Mouse (Mus musculus) gastrocnemius, postnatal 10 days (tissue): Measurements from ENCODE around the gene Fam120b. TPM values are rescaled to one million over a fixed set of nuclear protein-coding genes. Genes with fewer than 3 reads are reported as not detected.
A peak's percentile ranks its signal among the peaks of the same experiment; 100 is the strongest.

Experiments
- DNase-seq: peaks from one replicate; pipeline ENCODE4 v3.0.0; 2021; ENCODE audit warnings: mixed read lengths
- long read RNA-seq, 2 experiments: library from polyadenylated mRNA; stranded (forward); transcript quantifications; one replicate each; pipeline ENCODE4 v2.0.0; 2021
- total RNA-seq, 2 experiments: library from RNA; stranded (reverse); gene quantifications; 2 replicates each; pipeline ENCODE4 v1.2.3; 2021

Fam120b gene
- total RNA-seq, result 10 to 100 TPM in 1 of 2 experiments, 1 to 10 TPM in 1; 9.8 to 12.0 TPM
- long read RNA-seq, experiment 1, full-length matches to known transcripts, result 16 of 29 reads
- long read RNA-seq, experiment 1, partial matches to known transcripts, result 3 of 29 reads
- long read RNA-seq, experiment 1, other reads (novel, unspliced or antisense), result 10 of 29 reads
- long read RNA-seq, experiment 2, full-length matches to known transcripts, result 10 of 21 reads
- long read RNA-seq, experiment 2, partial matches to known transcripts, result 10 of 21 reads
- long read RNA-seq, experiment 2, other reads (novel, unspliced or antisense), result 1 of 21 reads

DNA sequence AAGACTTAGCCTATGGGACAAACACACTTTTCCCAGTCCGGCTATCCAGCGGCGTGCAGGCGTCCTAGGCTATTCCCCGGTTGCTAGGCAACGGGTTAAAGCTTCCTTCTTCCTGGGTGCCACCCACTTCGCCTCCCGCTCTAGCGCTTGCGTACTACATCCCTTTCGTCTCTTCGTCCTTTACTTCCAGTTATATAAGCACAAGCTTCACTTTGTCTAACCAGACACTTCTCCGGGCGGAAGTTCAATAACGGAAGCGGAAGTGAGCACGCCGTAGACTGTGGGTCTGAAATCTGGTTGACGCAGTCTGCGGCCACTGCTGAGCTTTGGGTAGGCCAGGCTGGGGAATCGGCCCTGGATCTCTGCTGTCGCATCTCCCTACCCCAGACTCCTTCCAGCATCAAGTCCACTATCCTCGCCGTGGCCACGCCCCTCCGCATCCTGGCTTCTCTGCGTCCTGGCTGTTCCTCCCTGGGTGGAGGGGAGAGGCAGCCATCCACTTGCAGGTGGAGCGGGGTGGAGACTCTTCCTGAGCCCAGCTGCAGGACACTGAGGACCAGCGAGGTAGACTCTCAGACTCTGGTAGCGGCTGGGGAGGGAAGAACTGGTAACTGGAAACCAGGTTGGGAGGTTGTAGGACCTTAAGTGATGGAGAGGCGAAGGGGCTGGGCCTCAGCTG lies at the start of gene Fam120b:
Gene Fam120b (plus strand): TSS at position 206 of the 679 bp plus-strand sequence.
- peak; percentile 71 for DNase-seq

DNA sequence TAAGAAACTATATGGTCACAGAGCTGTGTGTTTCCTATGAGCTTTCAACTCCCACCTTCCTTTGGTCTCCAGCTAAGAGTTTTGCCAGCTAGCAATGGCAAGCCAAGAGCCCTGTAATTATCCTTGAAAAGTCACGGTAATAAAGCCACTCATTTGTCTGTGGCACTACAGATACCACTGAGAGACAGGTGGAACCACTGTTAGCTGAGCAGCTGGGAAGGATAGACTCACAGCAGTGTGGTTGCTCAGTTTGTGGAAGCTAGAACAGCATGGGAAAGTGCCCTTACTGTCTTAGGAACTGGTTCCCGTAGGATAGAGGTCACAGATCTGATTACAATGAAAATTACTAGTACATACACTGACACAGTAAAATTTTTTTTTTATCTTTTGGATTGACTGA lies 45.9 kb upstream of the Fam120b start:
- no peak for DNase-seq

DNA sequence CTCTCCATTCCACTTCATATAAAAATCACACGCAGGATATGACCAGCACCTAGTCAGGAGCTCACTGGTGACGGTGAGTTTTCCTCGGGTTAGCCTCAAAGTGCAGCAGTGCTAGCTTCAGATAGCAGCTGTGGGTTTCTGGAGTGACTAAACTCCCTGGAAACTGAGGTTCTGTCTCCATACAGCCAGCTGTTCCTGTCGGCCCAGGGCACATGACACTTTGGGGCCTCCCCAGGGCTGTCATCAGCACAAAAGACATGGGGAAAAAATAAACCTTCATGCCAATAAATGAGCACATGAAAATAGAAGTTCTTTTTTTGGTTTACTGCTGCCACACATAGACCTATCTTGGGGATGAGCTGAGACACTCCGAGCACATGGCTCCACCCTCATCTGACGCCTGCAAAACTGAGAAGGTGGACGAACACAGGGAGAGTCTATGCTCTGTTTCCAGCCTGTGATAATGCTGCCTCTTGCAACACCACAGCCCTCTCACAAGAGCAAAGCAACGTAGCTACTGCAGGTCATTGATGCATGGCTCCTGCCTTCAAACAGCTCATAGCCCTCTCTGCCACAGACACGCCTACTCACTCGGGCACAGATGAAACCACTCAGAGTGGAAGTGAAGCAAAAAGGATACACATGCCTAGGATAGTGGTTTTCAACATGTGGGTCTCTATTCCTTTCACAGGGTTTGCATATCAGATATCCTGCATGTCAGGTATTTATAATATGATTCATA lies 43.0 kb upstream of the Fam120b start:
- DNase-seq, result no peak

DNA sequence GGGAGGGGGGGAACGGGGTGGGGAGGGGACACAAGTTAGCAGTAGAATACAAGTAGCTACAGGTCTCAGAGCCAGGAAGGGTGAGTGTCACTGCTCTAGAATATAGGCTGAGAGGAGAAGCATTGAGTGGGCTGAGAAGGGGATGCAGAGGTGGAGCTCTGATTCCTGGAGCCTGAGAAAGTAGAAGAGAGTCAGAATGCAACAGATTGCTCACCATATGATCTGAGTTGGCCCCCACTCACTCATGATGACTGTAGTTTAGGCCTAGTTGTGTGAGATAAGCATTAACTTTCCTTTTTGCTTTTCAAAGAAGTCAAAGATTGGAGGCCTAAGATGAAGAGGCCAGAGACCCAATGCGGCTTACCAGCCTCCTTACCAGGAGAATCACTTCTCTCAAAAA lies 42.0 kb upstream of the Fam120b start:
- DNase-seq, result no peak

DNA sequence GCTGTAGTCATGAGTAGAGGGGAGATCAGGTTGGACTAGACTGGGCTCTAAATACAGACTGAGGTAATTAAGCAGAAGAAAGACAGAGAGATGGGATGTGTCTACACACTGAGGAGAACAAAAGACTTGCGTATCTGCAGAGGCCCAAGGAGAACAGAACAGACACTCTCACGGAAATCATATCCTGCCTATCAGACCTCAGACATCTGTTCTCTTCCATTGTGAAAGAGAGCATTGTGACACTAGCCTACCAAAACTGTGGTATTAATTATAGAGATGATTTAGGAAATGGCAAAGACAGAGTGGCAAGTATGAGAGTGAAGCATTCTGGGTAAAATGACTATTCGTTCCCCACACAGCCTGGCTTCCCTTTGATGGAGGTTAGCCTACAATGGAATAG lies 40.9 kb upstream of the Fam120b start:
- DNase-seq, result no peak

DNA sequence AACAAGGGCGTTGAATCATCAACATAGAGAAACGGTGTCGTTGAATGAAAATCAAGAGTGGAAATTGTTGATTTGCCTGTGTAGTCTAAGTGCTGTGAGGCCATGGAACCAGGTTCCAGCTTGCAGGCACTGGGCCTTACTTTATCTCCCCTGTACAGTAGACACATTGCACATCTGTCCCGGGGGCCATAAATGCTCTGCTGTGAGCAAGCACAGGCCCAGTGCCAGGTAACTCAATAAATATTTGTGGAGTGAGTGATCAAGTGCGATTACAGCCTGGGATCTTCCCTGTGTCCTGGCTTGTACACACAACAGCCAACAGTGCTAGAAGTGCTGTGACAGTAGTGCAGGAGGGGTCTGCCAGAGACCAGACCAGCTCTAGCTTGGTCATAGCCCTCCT lies 39.5 kb upstream of the Fam120b start:
- DNase-seq, result no peak

DNA sequence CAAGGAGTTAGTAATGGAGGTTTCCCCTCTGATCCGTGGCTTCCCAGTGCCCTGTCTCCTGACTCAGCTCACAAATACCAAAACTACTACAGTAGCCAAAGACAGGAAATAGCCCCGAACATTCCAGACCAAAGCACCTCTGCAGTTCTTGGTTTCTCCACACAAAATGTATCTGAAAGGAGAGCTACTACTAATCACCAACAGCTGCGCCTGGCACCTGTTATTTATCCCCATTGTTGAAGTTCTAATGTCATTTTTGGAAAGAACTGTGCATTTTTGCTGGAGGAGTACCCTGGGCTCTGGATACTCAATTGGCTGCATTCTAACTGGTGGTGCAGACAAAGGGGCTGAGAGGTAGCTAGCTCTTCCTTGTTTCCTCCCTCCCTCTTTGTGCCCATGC lies 38.9 kb upstream of the Fam120b start:
- DNase-seq, result no peak

DNA sequence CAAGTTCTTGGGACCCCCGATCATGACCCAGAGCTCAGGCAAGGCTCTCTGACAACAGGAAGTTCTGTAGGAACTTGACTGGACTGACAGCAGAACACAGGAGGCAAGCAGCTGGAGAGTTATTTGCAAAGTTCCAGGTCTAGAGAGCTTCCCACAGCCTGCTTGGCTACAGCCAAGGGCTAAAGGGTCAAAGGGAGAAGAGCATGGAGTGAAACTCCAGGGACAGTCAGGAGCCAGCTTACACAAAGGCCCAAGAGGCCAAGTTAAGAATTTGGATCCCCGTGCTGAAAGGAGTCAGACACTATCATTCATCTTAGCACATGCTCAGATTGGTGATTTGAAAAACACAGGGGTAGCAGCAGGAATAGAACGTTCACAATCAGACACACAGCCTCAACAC lies 32.3 kb upstream of the Fam120b start:
- no peak for DNase-seq

DNA sequence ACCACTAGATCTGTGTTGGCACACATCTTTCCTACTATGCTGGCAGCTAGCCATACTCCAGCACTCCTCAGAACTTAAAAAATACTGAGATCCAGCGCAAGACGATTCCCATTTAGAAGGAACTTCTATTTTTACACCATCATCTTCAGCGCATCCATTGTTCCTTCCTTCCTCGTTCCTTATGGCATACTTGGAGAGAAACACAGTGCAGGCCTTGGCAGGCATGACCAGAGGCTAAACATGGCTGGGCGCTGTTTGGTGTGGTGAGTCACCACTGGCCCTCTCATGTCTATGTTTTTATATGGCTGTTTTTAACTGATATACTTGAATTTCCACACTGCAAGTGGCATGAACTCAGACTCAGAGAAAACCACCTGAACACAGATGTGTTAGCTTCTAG lies 30.4 kb upstream of the Fam120b start:
- peak; percentile 41 for DNase-seq

DNA sequence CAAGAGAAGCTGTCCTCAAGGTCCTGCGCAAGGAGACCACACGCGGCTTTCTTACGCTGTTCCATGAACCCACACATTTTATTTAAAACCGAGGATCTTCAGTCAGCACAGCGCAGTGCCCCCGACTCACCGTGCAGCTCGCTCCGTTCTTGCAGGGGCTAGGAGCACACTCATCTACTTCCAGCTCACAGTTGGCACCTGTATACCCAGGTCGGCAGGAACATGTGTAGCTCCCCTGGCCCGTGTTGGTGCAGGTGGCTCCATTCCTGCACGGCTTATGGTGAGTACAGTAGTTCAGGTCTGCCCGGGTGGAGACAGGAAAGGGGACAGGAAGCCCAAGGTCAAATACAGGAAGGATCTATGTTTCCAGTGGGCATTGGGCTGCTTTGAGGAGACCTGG lies 25.6 kb upstream of the Fam120b start:
- DNase-seq, result no peak

DNA sequence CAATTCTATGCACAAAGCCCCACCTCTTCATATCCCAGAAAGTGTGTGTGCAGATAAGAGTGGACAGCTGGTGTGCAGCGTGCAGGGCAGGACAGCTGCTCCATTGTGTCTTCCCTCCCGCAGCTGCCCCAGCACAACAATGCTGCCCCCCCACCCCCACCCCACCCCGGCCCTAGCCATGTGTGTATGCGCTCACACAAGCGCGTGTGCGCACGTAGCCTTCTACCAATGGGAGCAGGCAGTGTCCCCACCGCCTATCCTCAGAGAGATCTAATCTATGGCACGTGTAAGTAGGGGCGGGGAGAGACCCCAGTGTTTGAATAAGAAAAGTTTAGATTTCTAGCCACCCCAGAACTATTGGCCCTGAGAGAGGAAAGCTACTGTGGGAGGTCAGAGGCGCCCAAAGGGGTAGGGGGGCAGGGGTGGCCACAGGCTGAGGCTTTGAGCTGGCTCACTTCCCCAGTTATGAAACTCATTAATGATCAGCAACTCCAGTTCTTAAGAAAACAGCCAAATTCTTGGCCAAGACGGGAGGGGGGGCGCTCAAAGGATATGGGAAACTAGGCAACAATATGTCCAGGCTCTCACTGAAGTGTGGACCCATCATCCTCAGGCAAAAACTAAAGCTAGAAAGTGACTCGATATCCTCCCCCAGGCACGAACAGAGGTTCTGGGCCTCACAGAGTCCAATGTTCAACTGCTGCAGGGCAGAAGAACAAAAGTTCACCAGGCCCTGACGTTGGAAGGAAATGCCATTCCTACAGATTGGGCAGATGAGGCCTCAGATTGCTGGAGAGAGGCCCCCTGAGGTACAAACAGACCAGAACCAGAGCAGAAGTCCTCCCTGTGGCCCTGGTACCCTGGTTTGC lies 23.8 kb upstream of the Fam120b start:
- DNase-seq, result no peak

DNA sequence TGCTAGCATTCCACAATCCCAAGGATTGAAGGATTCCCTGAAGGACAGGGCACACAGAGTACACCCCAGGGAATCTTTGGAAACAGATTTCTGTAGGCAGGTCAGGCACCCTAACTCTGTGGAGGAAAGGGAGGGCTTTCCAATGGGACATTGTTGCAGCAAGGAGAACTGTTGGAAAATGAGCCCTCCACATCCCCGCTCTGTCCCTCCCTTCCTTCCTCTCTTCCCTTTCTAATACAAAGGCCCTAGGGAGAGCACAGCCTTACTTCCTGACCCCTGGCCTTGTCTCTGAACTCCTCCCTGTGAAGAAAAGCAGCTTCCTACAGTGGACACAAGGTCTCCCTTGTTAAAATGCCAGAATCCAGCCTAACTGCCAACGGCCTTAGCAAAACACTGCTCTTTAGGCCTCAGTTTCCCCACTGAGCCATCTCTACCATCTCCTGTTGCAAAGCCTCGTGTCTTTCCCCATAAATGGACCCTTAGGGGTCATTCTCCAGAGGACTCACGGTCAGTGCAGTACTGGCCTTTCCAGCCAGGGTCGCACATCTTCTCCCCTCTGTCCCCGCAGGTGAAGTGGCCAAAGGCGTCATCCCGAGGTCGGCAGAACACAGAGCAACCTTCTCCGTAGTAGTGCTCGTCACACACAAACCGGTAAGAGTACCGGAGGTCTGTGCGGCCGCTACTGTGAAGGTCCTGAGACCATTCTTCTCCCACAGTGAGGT lies 22.9 kb upstream of the Fam120b start:
- no peak for DNase-seq

DNA sequence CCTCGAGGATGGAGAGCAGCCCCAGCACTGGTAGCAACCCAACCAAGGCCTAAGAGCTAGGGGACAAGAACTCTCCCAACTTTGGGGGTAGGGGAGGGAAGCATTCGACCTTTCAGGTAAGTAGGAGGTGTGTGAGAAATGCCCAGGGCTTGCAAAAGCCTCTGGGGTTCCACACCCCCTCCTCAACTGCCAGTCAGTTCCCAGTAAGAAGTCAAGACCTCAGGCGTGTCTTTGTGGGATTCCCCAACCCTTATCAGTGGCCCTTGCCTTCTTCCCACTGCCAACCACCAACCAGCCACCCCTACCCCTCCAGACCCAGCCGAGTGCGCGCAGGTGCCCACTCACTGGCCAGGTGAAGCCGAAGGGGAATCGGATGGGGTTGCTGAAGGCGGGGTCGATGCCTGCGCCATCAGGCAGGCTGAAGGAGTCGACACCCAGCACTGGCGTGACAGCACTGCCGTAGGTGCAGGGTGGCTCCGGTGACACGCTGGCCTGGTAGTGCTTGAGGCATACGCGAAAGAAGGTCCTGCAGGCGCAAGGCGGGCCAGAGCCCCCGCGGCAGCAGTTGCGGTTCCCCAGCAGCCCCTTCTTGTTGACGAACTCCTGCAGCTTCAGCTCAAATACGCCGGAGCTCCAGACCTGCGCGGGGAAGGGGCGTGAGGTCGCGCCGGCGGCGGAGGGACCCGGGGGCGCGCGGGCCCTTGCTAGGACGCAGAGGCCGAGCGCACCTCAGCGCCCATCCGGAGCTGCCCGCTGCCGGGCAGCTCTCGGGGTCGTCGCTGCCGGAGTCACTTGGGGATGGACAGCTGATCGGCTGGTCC lies 21.5 kb upstream of the Fam120b start:
- no peak for DNase-seq

DNA sequence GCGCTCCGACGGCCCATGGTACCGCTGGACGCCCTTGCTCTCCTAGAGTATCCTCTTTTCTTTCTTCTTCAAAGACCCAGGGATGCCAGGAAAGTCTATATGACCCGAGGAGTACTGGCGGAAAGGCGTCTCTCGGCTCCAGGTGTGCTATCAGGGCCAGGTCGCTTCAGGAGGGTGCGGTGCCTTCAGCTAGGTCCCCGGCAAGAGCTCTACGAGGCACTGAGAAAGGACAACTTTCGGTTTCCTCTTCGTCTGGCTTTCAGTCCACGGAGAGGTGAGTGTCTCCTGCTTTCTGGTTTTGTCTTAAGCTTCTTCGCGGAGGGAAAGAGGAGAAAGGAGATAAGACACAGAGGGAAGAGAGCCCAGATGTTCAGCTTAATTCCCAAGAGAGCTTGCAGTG lies 20.8 kb upstream of the Fam120b start:
- no peak for DNase-seq

DNA sequence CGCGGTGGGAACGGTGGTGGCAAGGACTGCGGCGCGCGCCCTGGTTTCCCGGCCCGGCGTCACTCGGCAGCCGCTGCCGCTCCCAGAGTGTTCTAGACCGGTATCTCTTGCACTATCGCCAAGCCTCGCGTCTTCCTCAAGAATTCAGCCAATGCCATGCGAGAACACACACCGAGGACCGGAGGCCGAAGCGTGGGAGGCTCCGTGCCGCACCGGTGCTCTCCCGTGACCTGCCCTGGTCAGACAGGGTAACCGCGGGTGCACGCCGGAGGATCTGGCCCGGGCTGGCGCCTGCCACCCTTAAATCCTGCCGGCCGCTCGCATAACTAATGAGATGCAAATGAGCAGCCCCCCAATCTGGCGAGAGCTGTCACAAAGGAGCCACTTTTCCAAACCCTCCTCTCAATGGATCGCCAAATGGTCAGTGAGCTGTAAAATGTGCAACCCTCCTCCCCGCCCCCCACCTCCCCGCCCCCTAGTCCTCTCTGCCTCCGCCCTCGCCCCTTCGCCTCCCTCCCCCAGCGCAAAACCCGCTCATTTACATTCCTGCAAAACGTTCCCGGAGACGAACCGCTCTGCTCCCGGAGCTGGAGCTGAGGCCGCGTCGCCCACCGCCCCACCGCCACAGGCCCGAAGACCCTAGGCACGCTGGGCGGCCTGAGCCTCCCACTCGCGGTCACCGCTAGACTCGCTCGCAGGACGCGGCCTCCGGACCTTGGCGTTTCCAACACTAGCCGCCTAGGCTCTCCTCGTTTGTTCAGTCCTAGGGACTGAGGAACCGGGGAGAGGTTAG lies 20.1 kb upstream of the Fam120b start:
- peak; percentile 64 for DNase-seq

DNA sequence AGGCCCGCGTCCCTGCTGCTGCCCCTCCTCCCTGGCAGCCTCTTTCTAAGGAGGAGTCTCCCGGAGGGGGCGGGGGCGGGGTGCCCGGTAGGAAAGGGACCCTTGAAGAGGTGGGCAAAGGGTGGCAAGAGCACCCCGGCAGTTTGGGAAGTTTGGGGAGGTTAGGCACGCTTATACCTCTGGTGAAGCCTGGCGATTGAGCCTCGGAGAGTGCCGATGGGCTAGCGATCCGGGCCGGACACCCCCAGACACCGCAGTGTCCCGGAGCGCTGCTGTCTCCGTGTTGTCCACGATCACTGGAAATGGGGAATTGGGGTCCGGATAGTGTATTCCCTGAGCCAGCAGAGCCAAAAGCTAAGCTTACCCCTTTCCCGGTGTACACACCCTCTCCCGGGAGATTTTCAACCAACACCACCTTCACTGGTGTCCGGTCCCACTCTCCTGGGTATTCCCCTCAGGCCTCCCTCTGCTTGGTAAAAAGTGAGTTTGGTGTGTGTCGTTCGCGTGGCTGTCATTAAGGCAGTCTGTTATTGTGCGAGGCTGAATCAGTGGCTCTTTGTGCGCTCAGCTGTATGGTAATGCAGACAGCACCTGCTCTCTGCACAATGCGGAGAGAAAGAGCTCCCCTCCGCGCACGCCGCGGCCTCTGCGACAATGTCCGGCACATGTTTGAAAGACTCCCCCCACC lies 19.4 kb upstream of the Fam120b start, which contains the start of gene Dll1:
Gene Dll1 (minus strand): TSS at position 379 of the 688 bp plus-strand sequence.
- DNase-seq, result no peak

DNA sequence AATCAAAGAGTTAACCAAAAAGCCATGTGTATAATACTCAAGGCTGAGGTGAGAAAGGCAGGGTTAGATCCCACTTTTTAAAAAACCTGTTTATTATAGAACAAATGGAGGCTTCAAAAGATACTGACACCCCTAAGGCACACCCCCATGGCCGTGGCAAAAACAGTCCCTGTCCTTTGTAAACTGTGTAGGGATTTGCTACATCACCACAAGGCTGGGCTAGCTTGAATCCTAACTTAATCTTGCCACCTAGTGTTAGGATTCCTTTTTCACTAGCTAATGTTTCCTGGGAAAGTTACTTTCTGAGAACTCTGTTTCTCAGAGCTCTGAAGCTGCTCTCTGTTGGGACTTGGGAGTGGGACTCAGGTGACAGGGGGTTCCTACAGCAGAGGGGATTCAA lies 18.1 kb upstream of the Fam120b start:
- no peak for DNase-seq

DNA sequence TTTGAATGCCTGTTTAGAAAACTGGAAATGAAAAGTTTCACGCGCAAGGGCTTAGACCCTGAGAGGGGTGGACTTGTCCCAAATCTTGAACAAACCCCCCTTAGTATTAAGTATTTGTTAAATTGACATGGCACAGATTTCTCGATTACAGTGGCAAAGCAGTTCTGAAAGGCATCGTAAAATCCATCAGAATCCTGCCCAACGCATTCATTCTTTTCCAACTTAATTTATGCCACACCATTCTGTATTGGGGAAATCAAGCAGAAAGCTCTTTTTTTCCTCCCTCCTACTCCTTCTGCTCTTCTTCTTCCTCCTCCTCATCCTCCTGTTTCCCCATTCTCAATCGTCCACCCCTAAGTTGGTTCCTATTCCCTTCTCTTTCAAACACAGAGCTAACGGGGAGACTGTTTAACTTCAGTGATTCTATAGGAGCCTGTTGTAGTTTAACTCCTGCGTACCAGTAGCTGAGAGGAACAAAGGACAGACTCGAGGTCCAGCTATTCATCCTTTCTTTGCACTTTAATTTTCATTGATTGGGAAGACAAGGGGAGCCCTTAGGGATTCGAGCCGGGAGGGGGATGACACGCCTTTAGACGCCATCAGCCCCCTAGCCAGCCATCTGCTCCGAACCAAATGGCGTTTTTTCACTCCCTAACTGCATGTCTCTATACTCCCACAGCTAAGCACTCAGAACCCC lies 17.4 kb upstream of the Fam120b start:
- no peak for DNase-seq
